Mouse (Mus musculus) liver, embryonic 14.5 days (tissue): ENCODE measurements at regions not wholly inside any gene's neighbourhood (a gene's known extent, or its start where the extent isn't known, plus 50 kb on each side); places are given as distances from the start of the nearest gene placed in this dataset.

Experiments
- CTCF ChIP-seq: IDR thresholded peaks from 2 replicates; pipeline ENCODE4 v1.5.1; 2016; ENCODE audit warnings: antibody characterized with exemption, low read depth, control low read depth
- EP300 ChIP-seq: IDR thresholded peaks from 2 replicates; pipeline ENCODE4 v1.6.1; 2016; ENCODE audit warnings: antibody characterized with exemption, low read depth

GRCm38 (mm10) chr7:72478936-72479335 lies 172.5 kb upstream of the Mctp2 start:
- TF ChIP-seq EP300: no peak
- TF ChIP-seq CTCF: no peak
